Mouse (Mus musculus) splenic B cell, adult 2 months (primary cell): ENCODE results near the gene Nr3c2.

Experiments used
- DNase-seq: peaks from one replicate; pipeline ENCODE4 v3.0.0-alpha.2; 2011; ENCODE audit warnings: low read depth, low spot score
- H3K27me3 ChIP-seq: 2 replicates; pipeline ENCODE4 v1.6.1; 2012; ENCODE audit warnings: mild to moderate bottlenecking, low read length, moderate library complexity, mixed read lengths; ENCODE audit not compliant: control insufficient read depth, poor library complexity, insufficient read depth, severe bottlenecking
- H3K36me3 ChIP-seq: 2 replicates; pipeline ENCODE4 v1.6.1; 2012; ENCODE audit warnings: mild to moderate bottlenecking, low read length, moderate library complexity, mixed read lengths; ENCODE audit not compliant: control insufficient read depth, poor library complexity, insufficient read depth, severe bottlenecking

Gene Nr3c2

GRCm38 (mm10) chr8:77082687-77083086, 183.4 kb downstream of the Nr3c2 start:
- Histone ChIP-seq H3K27me3 (no peaks in the 10 kb centered on the region), H3K36me3 (no peaks in the 10 kb centered on the region)
- no peak for DNase-seq

- DNase-seq, result no peak
- Histone ChIP-seq H3K27me3 (no peaks in the 10 kb centered on the region), H3K36me3 (no peaks in the 10 kb centered on the region)
These were observed 186.8 kb downstream of the Nr3c2 start for GRCm38 (mm10) chr8:77086036-77086435.

DNA sequence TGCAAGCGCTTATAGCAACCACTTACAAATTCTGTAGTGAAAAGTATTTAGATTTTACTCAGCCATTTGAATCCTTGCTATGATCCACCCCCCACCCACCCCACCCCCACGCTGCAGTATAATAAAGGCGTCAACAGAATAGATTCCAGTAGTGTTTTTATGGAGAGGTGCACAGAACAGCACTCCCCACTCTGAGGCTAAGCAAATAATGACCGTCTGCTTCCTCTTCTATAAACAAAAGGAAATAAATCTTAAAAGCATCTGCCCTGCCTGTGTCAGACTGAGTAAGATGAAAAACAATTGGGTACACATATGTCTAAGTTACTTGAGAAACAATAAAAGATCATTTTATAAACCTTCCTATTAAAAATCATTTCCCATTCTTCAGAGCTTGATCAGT, 197.5 kb downstream of the Nr3c2 start:
- H3K36me3 ChIP-seq, result no peaks in the 10 kb centered on the region
- no peaks in the 10 kb centered on the region for H3K27me3 ChIP-seq
- DNase-seq, result no peak

GRCm38 (mm10) chr8:77098101-77098500, 198.9 kb downstream of the Nr3c2 start:
- Histone ChIP-seq H3K36me3 (no peaks in the 10 kb centered on the region), H3K27me3 (no peaks in the 10 kb centered on the region)
- no peak for DNase-seq

DNA sequence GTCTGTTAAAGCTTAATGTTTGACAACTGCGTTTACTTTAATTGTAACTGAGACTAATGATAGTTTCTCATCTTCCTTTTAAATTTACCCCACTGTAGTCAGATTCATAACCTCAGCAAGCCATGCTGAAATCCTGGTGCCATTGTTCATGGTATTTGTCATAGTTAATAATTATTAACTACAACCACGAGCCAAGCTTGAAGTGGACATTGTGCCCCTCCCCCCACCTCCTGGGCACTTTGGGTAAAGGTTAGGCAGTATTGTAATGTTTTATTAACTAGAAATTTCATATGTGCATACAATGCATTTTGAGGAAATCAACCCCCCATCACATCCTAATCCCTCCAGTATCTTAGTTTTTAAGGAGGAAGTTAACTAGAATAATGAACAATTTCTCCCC, 201.1 kb downstream of the Nr3c2 start:
- DNase-seq, result no peak
- no peaks in the 10 kb centered on the region for H3K36me3 ChIP-seq
- H3K27me3 ChIP-seq, result no peaks in the 10 kb centered on the region

GRCm38 (mm10) chr8:77102879-77103278, 203.6 kb downstream of the Nr3c2 start:
- Histone ChIP-seq H3K36me3 (no peaks in the 10 kb centered on the region), H3K27me3 (no peaks in the 10 kb centered on the region)
- no peak for DNase-seq

DNA sequence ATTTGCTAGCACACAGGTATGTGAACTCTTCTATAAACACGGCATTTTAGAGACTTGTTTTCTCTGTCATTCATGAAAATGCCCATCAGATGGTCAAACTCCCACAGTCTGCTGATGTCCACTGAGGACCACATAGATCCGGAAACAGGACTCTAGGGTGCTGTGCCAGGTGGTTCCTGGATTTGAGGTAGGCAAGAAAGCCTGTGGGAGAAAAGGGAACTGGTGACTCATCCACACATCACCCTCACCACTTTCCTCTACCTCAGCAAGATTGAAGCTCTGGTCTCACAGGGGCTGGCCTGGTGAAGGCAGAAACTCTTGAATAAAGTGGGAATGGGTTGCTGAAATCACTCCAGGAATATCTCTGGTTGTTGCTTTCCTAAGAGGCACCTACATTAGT, 213.5 kb downstream of the Nr3c2 start:
- Histone ChIP-seq H3K36me3 (no peaks in the 10 kb centered on the region), H3K27me3 (no peaks in the 10 kb centered on the region; the same call in 1 of the 2 replicates)
- no peak for DNase-seq

DNA sequence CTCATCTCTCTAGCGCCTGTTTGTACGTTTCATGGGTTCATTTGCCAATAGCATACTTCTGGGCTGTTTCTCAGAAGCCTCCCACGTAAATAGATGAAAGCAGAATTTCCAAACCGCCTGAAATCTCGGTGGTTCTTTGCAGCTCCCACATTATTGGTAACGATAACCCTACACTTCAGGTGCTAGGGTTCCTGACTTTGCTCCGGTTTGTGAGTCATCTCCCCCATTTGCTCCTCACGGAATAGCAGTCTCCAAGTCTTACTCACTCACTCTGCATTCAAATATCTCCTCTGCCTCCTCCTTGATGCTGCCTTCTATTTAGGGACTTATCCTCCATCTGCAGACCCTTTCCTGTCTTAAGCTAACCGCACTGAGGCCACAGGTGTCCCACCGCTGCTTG, 215.5 kb downstream of the Nr3c2 start:
- Histone ChIP-seq H3K36me3 (no peaks in the 10 kb centered on the region), H3K27me3 (no peaks in the 10 kb centered on the region; the same call in 1 of the 2 replicates)
- no peak for DNase-seq

- no peaks in the 10 kb centered on the region for H3K36me3 ChIP-seq
- H3K27me3 ChIP-seq, result no peaks in the 10 kb centered on the region
- DNase-seq, result no peak
These were observed 217.3 kb downstream of the Nr3c2 start for GRCm38 (mm10) chr8:77116419-77117079.

DNA sequence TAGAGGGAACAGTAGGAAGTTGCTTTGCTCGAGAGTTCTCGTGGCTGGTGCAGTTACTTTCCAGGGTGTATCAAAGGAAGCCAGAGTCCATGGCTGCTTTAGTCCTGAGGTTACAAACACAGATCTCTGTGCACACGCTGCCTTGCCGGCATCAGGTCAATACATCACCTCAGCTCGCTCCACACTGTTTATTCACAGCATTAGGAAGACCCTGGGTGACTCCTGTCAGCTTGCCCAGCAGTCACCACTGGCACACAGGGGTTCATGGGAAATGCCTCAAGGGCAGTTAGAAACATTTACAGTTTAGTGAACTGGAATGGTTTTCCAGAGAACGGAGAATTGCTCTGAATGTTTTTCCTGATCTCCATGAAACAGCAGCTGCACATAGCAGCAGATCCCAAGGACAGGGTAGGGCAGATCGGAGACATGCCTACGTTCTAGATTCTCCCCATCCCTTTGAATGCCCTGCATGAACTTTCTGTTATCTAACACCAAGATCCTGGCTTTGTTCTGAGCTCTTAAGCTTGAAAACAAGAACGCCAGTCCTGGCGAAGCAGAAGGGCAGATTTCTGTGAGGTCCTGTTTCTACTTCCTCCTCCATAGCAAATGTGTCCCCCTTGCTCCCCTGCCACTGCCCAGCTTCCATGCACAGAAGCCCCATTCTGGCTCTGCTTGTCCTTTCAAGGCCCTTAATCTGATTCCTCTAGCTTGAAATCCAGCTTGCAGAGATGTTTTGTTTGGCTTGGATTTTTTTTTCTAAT, 221.7 kb downstream of the Nr3c2 start:
- Histone ChIP-seq H3K36me3 (no peaks in the 10 kb centered on the region), H3K27me3 (no peaks in the 10 kb centered on the region)
- no peak for DNase-seq

DNA sequence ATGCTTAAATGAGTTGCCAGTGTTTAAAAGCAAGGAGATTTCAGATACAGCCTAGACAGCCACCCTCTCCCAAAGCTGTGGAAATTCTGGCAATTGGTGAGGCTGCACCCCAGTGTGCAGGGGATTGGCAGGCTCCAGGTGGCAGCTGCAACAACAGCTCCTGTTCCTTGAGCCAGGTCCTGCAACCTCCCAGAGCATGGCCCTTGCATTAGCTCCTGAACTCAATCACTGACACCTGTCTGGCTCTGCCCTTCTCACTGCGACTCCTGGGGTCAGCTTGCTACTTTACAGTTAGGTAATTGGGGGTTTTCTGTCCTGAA, 222.3 kb downstream of the Nr3c2 start:
- no peak for DNase-seq
- Histone ChIP-seq H3K27me3 (no peaks in the 10 kb centered on the region), H3K36me3 (no peaks in the 10 kb centered on the region)

DNA sequence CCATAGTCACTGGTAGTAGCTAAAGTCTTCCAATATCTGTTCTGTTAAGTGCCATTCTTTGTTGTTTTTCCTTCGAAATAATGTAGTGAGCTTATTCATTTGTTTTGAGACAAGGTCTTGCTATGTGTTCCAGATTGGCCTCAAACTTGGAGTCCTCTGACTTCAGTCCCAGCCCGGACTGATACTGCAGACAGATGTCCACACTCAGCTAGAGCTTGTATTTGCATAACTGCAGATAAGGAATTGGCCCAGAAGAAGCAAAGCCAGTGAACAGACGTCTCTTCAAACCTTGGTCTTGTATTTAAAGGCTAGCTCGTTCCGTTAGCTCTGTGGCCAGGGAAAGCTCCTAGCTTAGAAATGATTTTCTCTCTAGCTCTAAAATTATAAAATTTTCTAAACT, 223.1 kb downstream of the Nr3c2 start:
- Histone ChIP-seq H3K27me3 (no peaks in the 10 kb centered on the region), H3K36me3 (no peaks in the 10 kb centered on the region)
- no peak for DNase-seq

DNA sequence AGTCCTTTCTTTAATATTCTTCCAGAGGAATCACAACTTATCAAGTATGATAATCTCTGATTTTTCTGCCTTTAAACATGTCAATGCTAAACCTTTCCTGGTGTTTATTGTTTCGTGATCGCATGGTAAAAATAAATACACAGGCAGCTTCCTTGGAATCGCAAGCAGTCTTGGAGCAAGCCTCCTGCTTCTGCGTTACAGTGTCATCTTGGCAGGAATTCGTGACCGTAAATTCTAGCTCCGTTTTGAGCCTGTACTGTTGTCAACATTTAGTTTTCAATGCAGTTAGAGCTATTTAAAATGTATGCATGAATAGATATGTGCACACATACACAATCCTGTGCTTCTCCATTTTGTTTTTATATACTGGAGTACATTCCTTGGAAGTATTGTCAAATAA, 226.5 kb downstream of the Nr3c2 start:
- no peaks in the 10 kb centered on the region for H3K27me3 ChIP-seq

DNA sequence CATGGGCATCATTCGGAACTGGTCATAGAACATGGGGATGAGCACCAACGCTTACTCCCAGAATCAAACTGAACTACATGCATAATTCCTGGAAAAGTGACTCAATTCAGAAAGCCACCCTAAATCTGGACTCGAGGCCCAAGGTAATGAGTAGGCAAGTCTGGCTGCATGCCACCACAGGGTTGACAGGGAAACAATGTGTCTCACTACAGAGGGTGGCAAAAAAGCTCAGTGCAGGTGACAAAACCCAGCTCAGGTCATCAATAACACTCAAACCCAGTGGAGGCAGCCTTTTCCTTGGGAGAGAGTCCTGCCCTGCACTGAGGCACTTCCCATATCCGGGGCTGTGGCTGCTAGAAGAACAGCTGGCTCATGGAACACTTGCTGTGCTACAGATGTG, 228.8 kb downstream of the Nr3c2 start:
- no peak for DNase-seq
- Histone ChIP-seq H3K36me3 (no peaks in the 10 kb centered on the region), H3K27me3 (no peaks in the 10 kb centered on the region)

More for the DNA sequence above, 226.5 kb downstream of the Nr3c2 start:
- H3K36me3 ChIP-seq, result no peaks in the 10 kb centered on the region
- no peak for DNase-seq

GRCm38 (mm10) chr8:77132903-77133637, 233.8 kb downstream of the Nr3c2 start:
- H3K27me3 ChIP-seq, result no peaks in the 10 kb centered on the region
- no peak for DNase-seq
- no peaks in the 10 kb centered on the region for H3K36me3 ChIP-seq
